Mouse (Mus musculus): ENCODE measurements around the gene Fzd10.

The Fzd10 gene

DNA sequence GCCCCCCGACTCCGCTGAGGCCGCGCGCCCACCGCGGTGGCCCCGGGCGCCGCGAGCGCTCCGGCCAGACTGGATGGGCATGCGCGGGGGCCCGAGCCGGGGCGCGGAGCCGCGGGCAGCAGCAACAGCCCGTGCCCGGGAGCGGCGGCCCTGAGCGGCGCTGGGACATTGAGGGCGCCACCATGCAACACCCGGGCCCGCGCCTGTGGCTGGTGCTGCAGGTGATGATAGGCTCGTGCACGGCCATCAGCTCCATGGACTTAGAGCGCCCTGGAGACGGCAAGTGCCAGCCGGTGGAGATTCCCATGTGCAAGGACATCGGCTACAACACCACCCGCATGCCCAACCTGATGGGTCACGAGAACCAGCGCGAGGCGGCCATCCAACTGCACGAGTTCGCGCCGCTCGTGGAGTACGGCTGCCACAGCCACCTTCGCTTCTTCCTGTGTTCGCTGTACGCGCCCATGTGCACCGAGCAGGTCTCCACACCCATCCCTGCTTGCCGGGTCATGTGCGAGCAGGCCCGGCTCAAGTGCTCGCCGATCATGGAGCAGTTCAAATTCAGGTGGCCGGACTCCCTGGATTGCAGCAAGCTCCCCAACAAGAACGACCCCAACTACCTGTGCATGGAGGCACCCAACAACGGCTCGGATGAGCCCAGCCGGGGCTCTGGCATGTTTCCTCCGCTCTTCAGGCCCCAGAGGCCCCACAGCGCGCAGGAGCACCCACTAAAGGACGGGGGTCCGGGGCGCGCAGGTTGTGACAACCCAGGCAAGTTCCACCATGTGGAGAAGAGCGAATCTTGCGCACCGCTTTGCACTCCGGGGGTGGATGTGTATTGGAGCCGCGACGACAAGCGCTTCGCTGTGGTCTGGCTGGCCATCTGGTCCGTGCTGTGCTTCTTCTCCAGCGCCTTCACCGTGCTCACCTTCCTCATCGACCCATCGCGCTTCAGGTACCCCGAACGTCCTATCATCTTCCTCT lies 684 bp downstream of the Fzd10 start:
- no peak for DNase-seq (ENCODE audit: low spot score in 2 of 2)

DNA sequence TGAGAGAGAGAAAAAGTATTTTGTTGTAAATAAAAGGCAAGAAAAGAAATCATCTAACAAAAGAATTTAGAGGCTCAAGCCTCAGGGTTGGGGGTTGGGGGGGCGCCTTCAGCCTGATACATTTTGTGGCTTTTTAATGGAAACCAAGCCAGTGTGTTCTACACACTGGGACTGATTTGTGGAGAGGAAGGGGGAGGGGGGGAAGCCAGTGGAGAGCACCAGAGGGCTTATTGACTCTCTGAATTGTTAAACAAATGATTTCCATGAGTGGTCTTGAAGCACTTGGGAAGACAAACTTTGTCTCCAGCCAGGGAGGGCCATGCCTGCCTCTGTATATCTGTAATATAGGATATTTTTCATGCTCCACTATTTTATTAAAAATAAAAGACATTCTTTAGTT lies 3.0 kb downstream of the Fzd10 start:
- DNase-seq (ENCODE audit: low spot score in 2 of 2) = no peak

DNA sequence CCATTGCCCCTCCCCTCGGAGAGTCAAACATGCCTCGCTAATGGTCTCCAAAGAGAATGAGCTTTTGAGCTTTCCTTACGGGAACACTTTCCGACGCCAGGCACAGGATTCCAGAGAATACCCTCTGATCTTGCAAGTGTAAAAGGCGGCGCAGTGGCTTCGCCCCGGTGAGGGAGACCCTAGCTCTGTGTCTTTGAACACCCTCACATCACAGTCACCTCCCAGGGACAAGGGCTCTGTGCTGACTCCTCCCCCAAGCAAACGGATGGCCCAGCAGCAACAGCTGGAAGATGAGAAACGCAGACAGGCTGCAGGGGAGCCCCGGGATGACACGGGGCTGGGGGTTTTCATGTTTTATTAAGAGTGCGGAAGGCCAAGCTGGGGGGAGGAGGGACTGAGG lies 6.0 kb downstream of the Fzd10 start:
- DNase-seq (ENCODE audit: low spot score in 2 of 2) = no peak

GRCm38 (mm10) chr5:128609091-128609490 lies 8.4 kb downstream of the Fzd10 start:
- no peak for DNase-seq (ENCODE audit: low spot score in 2 of 2)

DNA sequence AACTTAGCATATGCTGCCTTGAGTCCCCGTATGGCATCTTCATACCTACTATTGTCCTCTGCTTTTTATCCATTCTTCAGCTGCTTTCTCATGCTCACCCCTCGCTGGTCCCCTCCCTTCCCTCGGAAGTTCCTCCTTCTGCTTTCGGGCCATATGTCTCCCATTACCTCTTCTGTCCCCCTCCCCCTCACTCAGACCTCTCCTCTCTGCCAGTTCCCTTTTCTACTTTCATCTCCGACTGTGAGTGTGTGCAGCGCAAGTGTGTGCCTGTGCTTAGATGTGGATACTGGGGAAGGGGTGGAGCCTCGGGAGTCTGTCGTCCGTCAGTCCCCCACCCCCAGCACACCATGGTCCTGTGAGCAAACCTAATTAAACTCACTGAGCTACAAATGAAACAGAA lies 17.0 kb downstream of the Fzd10 start:
- no peak for DNase-seq (ENCODE audit: low spot score in 2 of 2)

GRCm38 (mm10) chr5:128619987-128620386 lies 19.3 kb downstream of the Fzd10 start:
- DNase-seq (ENCODE audit: low spot score in 2 of 2) = no peak

- DNase-seq (ENCODE audit: low spot score in 2 of 2) = no peak
Measured at GRCm38 (mm10) chr5:128620408-128620807, 19.8 kb downstream of the Fzd10 start.

DNA sequence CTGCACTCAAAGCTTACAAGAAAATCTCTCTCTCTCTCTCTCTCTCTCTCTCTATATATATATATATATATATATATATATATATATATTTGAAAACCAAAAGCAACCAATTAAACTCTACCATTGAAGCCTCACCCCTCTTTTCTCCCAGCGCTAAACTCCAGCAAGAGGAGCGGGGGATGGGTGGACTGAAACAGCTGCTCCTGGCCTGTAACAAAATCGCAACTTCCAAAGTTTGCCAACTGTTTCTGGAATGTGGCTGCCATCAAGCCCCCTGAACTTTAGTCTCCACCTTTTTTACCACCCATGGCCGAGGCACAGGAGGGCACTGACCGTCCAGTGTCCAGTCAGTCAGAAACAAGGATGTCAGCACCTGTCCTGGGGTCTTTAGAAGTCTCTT lies 27.1 kb downstream of the Fzd10 start:
- no peak for DNase-seq (ENCODE audit: low spot score in 2 of 2)

DNA sequence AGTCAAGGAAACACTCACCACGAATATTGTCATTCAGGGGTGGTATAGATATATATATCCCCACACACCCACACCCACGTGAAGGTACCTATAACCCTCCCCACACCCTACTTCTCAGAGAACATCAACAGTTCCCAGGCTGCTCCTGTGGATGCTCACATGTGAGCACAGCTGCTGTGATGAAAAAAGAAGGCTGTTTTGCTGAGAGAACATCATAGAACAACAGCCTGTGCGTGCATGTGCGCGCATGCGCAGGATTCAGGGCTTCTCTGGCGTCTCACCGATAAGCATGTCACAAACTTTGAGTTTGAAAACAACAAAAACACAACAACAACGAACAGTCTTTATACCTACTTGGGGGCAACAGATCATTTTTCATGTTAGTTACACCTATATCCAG lies 36.0 kb downstream of the Fzd10 start:
- DNase-seq (ENCODE audit: low spot score in 2 of 2) = no peak

- DNase-seq (ENCODE audit: low spot score in 2 of 2) = no peak
Measured at GRCm38 (mm10) chr5:128637071-128638015, 36.7 kb downstream of the Fzd10 start.

GRCm38 (mm10) chr5:128638716-128639115 lies 38.1 kb downstream of the Fzd10 start:
- DNase-seq (ENCODE audit: low spot score in 2 of 2) = no peak

GRCm38 (mm10) chr5:128643065-128643464 lies 42.4 kb downstream of the Fzd10 start:
- DNase-seq (ENCODE audit: low spot score in 2 of 2) = no peak

DNA sequence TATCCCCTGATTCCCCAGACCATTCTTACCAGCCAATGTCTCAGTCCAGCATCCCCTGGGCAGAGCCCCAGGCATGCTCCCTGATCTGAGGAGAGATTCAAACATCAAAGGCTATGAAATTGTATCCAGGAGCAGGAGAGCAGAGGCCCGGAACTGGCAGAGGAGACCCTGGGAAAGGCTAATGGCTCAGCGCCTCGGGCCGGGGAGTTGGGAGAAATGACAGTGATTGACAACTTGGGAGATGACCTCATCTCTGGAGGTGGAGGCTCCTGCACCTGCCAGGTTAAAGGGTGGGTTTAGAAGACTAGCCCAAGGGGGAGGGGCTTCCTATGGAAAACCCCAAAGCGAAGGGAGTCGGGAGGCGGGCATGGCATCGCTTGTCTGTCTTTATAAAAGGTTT lies 45.1 kb downstream of the Fzd10 start:
- DNase-seq (ENCODE audit: low spot score in 2 of 2) = no peak

DNA sequence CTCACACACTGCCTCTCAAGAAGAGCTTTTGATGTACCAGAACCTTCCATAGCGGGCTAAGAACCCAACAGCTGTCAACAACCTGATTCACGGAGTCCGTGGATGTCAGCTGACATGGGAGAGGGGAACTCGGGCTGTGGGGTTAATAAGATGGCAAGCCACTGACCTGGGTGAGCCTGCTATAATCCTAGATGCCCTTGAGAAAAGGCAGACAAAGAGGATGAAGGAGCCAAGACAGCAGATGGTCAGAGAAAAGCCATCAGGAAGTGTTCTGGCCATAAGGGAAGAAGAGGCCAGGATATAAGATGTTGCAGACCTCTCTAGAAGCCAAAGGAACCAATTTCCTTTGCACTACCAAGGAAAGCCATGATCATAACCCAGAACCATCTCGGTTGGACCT lies 45.6 kb downstream of the Fzd10 start:
- no peak for DNase-seq (ENCODE audit: low spot score in 2 of 2)

DNA sequence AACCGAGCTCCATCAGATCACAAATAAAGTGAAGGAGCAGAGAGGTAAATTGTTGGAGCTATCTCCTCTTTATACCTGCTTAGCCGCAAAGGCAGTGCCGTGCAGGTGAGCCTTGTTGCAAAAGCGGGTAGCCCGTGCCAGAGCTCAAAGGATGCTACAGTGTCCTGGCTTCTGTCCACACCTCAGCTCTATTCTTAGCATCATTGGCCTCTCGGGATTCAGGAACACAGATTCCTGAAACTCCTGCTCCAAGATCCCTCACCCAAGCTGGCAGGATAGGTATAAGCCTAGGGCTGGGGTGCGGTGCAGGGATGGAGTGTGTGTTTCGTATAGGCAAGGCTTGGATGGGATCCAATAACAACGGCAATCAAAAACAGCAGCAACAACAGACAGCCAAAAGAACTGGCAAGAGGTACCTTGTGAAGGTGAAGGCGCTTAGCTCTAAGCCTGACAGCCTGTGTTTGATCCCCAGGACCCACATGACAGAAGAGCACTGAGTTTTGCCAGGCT lies 46.6 kb downstream of the Fzd10 start:
- DNase-seq (ENCODE audit: low spot score in 2 of 2) = no peak

DNA sequence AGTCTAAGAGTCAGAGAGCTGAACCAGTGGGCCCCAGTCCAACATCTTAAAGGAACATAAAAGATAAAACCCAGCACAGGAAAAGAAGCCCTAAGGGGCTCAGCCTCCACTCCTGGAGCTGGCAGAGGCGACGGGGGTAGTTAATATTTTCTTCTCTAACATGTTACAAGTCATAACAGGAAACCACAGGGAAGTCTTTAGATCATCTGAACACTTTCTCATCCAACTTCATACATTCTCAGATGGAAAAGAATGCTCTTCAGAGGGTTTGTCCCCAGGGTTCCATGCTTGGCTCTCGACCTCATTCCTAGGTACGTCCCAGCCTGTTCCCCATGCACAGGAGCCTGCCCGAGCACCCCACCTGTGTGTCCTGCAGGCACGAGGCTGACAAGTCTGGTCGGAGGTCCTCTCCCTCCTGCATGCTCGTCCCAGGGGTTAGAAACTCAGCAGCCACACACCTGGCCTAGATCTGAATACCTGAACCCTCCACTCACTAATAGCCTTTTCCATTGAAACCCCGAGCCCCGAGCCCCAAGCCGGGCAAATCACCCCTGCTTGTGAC lies 48.8 kb downstream of the Fzd10 start:
- DNase-seq (ENCODE audit: low spot score in 2 of 2) = no peak

All from spleen, postnatal 4 days (tissue).